Mouse (Mus musculus) gastrocnemius, postnatal 14 days (tissue): Measurements from ENCODE around the gene Pacsin1. TPM values are rescaled to one million over a fixed set of nuclear protein-coding genes. Genes with fewer than 3 reads are reported as not detected.

Source experiments
- DNase-seq: peaks from one replicate; pipeline ENCODE4 v3.0.0; 2021; ENCODE audit warnings: mixed read lengths
- intact Hi-C: fragments of 180-260 bp; cut with DNase I; formaldehyde crosslinking; loops from one replicate; pipeline ENCODE4 v1.15.1; 2025; ENCODE audit warnings: low total_unique reads
- total RNA-seq, 2 experiments: library from RNA; stranded (reverse); gene quantifications; 2 replicates each; pipeline ENCODE4 v1.2.3; 2021

The Pacsin1 gene
- total RNA-seq, 2 experiments from 2014 or later = 0.13 to 0.23 TPM

GRCm38 (mm10) chr17:27671720-27672119, 16.4 kb downstream of the Pacsin1 start:
- intact Hi-C loops = no loop called here
- no peak for DNase-seq

GRCm38 (mm10) chr17:27673945-27674344, 18.6 kb downstream of the Pacsin1 start:
- DNase-seq = no peak
- intact Hi-C loops = no loop called here

- no peak for DNase-seq
- intact Hi-C loops = no loop called here
These were observed 20.1 kb downstream of the Pacsin1 start for GRCm38 (mm10) chr17:27675453-27675852.

- DNase-seq = no peak
- intact Hi-C loops = no loop called here
These were observed 21.0 kb downstream of the Pacsin1 start for GRCm38 (mm10) chr17:27676270-27676669.

- no peak for DNase-seq
- intact Hi-C loops = no loop called here
These were observed 22.4 kb downstream of the Pacsin1 start for GRCm38 (mm10) chr17:27677756-27678155.

GRCm38 (mm10) chr17:27678924-27679813, 23.9 kb downstream of the Pacsin1 start:
- intact Hi-C loops = no loop called here
- no peak for DNase-seq

- intact Hi-C loops = no loop called here
- DNase-seq = peak; percentile 54
These were observed 29.7 kb downstream of the Pacsin1 start for GRCm38 (mm10) chr17:27684886-27685549.

GRCm38 (mm10) chr17:27685550-27685913, 30.2 kb downstream of the Pacsin1 start:
- no peak for DNase-seq
- intact Hi-C loops = no loop called here

GRCm38 (mm10) chr17:27686395-27686794, 31.1 kb downstream of the Pacsin1 start:
- intact Hi-C loops = no loop called here

GRCm38 (mm10) chr17:27690993-27691693, 35.8 kb downstream of the Pacsin1 start:
- intact Hi-C loops = no loop called here
- no peak for DNase-seq

More at GRCm38 (mm10) chr17:27686395-27686794, 31.1 kb downstream of the Pacsin1 start:
- DNase-seq = no peak

- DNase-seq = no peak
- intact Hi-C loops = no loop called here
These were observed 44.4 kb downstream of the Pacsin1 start for GRCm38 (mm10) chr17:27699641-27700244.

- intact Hi-C loops = no loop called here
- DNase-seq = no peak
These were observed 45.5 kb downstream of the Pacsin1 start for GRCm38 (mm10) chr17:27700812-27701211.

- intact Hi-C loops = no loop called here
- no peak for DNase-seq
These were observed 46.5 kb downstream of the Pacsin1 start for GRCm38 (mm10) chr17:27701856-27702255.

- intact Hi-C loops = no loop called here
These were observed 47.2 kb downstream of the Pacsin1 start for GRCm38 (mm10) chr17:27702518-27702917.

GRCm38 (mm10) chr17:27703961-27704621, 48.8 kb downstream of the Pacsin1 start:
- intact Hi-C loops = no loop called here
- no peak for DNase-seq

More at GRCm38 (mm10) chr17:27702518-27702917, 47.2 kb downstream of the Pacsin1 start:
- peak; percentile 61 for DNase-seq

GRCm38 (mm10) chr17:27705661-27706060, 50.4 kb downstream of the Pacsin1 start:
- no peak for DNase-seq
- intact Hi-C loops = no loop called here

- DNase-seq = peak; percentile 81
- intact Hi-C loops = no loop called here
These were observed 52.8 kb downstream of the Pacsin1 start for GRCm38 (mm10) chr17:27707954-27708661.

- no peak for DNase-seq
- intact Hi-C loops = no loop called here
These were observed 54.3 kb downstream of the Pacsin1 start for GRCm38 (mm10) chr17:27709650-27710049.

- peak; percentile 45 for DNase-seq
- intact Hi-C loops = no loop called here
These were observed 57.5 kb downstream of the Pacsin1 start for GRCm38 (mm10) chr17:27712832-27713231.
